In genomic region chr12:108275508-108275890, GRCm38 (mm10) we compare ENCODE assay signal across 8 mouse cellular contexts. TPM values are rescaled to one million over a fixed set of nuclear protein-coding genes. Genes with fewer than 3 reads are reported as not detected.
DNase-seq lines count a peak whose midpoint lies in the region; ATAC-seq and TF ChIP-seq lines count a peak whose summit lies in the region.

No protein-coding gene starts in this region.

- ATAC-seq in embryonic facial prominence, embryonic 15.5 days (ENCODE audit: insufficient number of reproducible peaks, low FRiP score, low TSS enrichment, low read depth) = peak; percentile 94
- peak; percentile 95 for ATAC-seq in kidney, embryonic 14.5 days (ENCODE audit: low FRiP score, low TSS enrichment)
- peak; percentile 94 for ATAC-seq in limb, embryonic 14.5 days (ENCODE audit: low FRiP score, low read depth)
- peak; percentile 92 for ATAC-seq in midbrain, embryonic 16.5 days

- peak overlapping the region; percentile 48 for H3K9ac ChIP-seq in embryonic facial prominence, embryonic 15.5 days
- H3K9ac ChIP-seq in kidney, embryonic 14.5 days (ENCODE audit: low read depth, low read length) = peak overlapping the region; percentile 83
- H3K9ac ChIP-seq in limb, embryonic 14.5 days (ENCODE audit: low read depth, low read length, severe bottlenecking) = peak overlapping the region; percentile 65
- H3K9ac ChIP-seq in midbrain, embryonic 16.5 days (ENCODE audit: low read depth, low read length) = peak overlapping the region; percentile 84

- H3K36me3 ChIP-seq in C2C12 (ENCODE audit: control insufficient read depth, insufficient read depth) = no peaks in the 10 kb centered on the region
- no peaks in the 10 kb centered on the region for H3K36me3 ChIP-seq in embryonic facial prominence, embryonic 15.5 days
- no peaks in the 10 kb centered on the region for H3K36me3 ChIP-seq in heart, embryonic 10.5 days
- H3K36me3 ChIP-seq in kidney, embryonic 14.5 days (ENCODE audit: control insufficient read depth, insufficient read depth, low read length) = no peaks in the 10 kb centered on the region
- no peaks in the 10 kb centered on the region for H3K36me3 ChIP-seq in limb, embryonic 14.5 days (ENCODE audit: control insufficient read depth, insufficient read depth, low read length)
- no peaks in the 10 kb centered on the region for H3K36me3 ChIP-seq in midbrain, embryonic 16.5 days (ENCODE audit: control insufficient read depth, insufficient read depth, low read length)
- no peaks in the 10 kb centered on the region for H3K36me3 ChIP-seq in spleen, adult 2 months (ENCODE audit: control insufficient read depth, insufficient read depth, low read length)

- H3K27me3 ChIP-seq in C2C12 (ENCODE audit: control insufficient read depth, insufficient read depth, insufficient read length) = no peaks in the 10 kb centered on the region
- no peaks in the 10 kb centered on the region for H3K27me3 ChIP-seq in embryonic facial prominence, embryonic 15.5 days
- peaks cover 13% of the 10 kb centered on the region for H3K27me3 ChIP-seq in heart, embryonic 10.5 days (ENCODE audit: insufficient read depth, poor library complexity, severe bottlenecking)
- peaks cover 11% of the 10 kb centered on the region; the same call in 1 of the 2 replicates for H3K27me3 ChIP-seq in kidney, embryonic 14.5 days (ENCODE audit: control insufficient read depth, insufficient read depth, low read length)
- H3K27me3 ChIP-seq in limb, embryonic 14.5 days (ENCODE audit: control insufficient read depth, insufficient read depth, low read length) = no peaks in the 10 kb centered on the region
- H3K27me3 ChIP-seq in midbrain, embryonic 16.5 days (ENCODE audit: control insufficient read depth, insufficient read depth, low read depth, low read length) = no peaks in the 10 kb centered on the region
- H3K27me3 ChIP-seq in spleen, adult 2 months (ENCODE audit: control insufficient read depth, insufficient read depth, low read length) = peaks cover 14% of the 10 kb centered on the region

- no peak overlapping the region for H3K27ac ChIP-seq in bone marrow macrophage, adult 2 months (ENCODE audit: insufficient read depth, low read depth, low read length)
- H3K27ac ChIP-seq in embryonic facial prominence, embryonic 15.5 days (replicated peaks) = peak overlapping the region; percentile 79
- peak overlapping the region; percentile 93 for H3K27ac ChIP-seq in heart, embryonic 10.5 days
- peak overlapping the region; percentile 87 for H3K27ac ChIP-seq in kidney, embryonic 14.5 days (ENCODE audit: low read depth, low read length)
- H3K27ac ChIP-seq in limb, embryonic 14.5 days (replicated peaks; ENCODE audit: low read depth, low read length) = peak overlapping the region; percentile 82
- peak overlapping the region; percentile 95 for H3K27ac ChIP-seq in midbrain, embryonic 16.5 days (ENCODE audit: low read length)
- H3K27ac ChIP-seq in spleen, adult 2 months (ENCODE audit: insufficient read depth, low read length) = no peak overlapping the region

- H3K4me3 ChIP-seq in C2C12 (ENCODE audit: insufficient read depth, poor library complexity, severe bottlenecking) = peak overlapping the region; percentile 43
- peak overlapping the region; percentile 65 for H3K4me3 ChIP-seq in bone marrow macrophage, adult 2 months (ENCODE audit: insufficient read depth, low read length)
- H3K4me3 ChIP-seq in embryonic facial prominence, embryonic 15.5 days (replicated peaks) = peak overlapping the region; percentile 65
- peak overlapping the region; percentile 86 for H3K4me3 ChIP-seq in heart, embryonic 10.5 days
- H3K4me3 ChIP-seq in kidney, embryonic 14.5 days (ENCODE audit: low read length) = peak overlapping the region; percentile 67
- H3K4me3 ChIP-seq in limb, embryonic 14.5 days (replicated peaks; ENCODE audit: low read length) = peak overlapping the region; percentile 71
- peak overlapping the region; percentile 86 for H3K4me3 ChIP-seq in midbrain, embryonic 16.5 days (ENCODE audit: low read depth, low read length)
- H3K4me3 ChIP-seq in spleen, adult 2 months (ENCODE audit: extremely low read depth, insufficient read depth, insufficient read length) = peak overlapping the region; percentile 84

- H3K4me2 ChIP-seq in embryonic facial prominence, embryonic 15.5 days (replicated peaks) = peak overlapping the region; percentile 96
- peak overlapping the region; percentile 99 for H3K4me2 ChIP-seq in kidney, embryonic 14.5 days (replicated peaks; ENCODE audit: low read depth, low read length)
- peak overlapping the region; percentile 78 for H3K4me2 ChIP-seq in limb, embryonic 14.5 days (replicated peaks; ENCODE audit: low read depth, low read length, severe bottlenecking)
- peak overlapping the region; percentile 76 for H3K4me2 ChIP-seq in midbrain, embryonic 16.5 days (ENCODE audit: low read length)

- H3K9me3 ChIP-seq in embryonic facial prominence, embryonic 15.5 days (replicated peaks) = no peaks in the 10 kb centered on the region
- no peaks in the 10 kb centered on the region for H3K9me3 ChIP-seq in heart, embryonic 10.5 days
- H3K9me3 ChIP-seq in kidney, embryonic 14.5 days (ENCODE audit: control insufficient read depth, low read length) = no peaks in the 10 kb centered on the region
- no peaks in the 10 kb centered on the region for H3K9me3 ChIP-seq in limb, embryonic 14.5 days (ENCODE audit: control insufficient read depth, low read length)
- no peaks in the 10 kb centered on the region for H3K9me3 ChIP-seq in midbrain, embryonic 16.5 days (replicated peaks; ENCODE audit: control insufficient read depth, low read length, poor library complexity, severe bottlenecking)

- TF ChIP-seq CTCF in C2C12 (IDR thresholded peaks at IDR 0.05; ENCODE audit: control insufficient read depth, insufficient read depth, insufficient read length) = no peak
- no peak for TF ChIP-seq CTCF in bone marrow macrophage, adult 2 months (IDR thresholded peaks at IDR 0.05; ENCODE audit: low read depth, low read length)
- no peak for TF ChIP-seq CTCF in spleen, adult 2 months (IDR thresholded peaks at IDR 0.05; ENCODE audit: extremely low read depth, insufficient read depth, insufficient read length, insufficient replicate concordance)

- H3K79me3 ChIP-seq in C2C12 (ENCODE audit: low read depth) = peaks cover 4% of the 10 kb centered on the region

- no peak for TF ChIP-seq POLR2A in bone marrow macrophage, adult 2 months (IDR thresholded peaks at IDR 0.05; ENCODE audit: borderline replicate concordance, low read depth, low read length)
- TF ChIP-seq POLR2A in limb, embryonic 14.5 days (IDR thresholded peaks at IDR 0.05; ENCODE audit: borderline replicate concordance, extremely low read depth, insufficient read depth, insufficient read length) = no peak
- TF ChIP-seq POLR2A in spleen, adult 2 months (IDR thresholded peaks at IDR 0.05; ENCODE audit: low read depth, low read length) = no peak

- H3K79me2 ChIP-seq in C2C12 (ENCODE audit: control insufficient read depth, insufficient read depth) = no peaks in the 10 kb centered on the region

- peak; percentile 99 for DNase-seq in heart, embryonic 10.5 days (ENCODE audit: low spot score)
- DNase-seq in limb, embryonic 14.5 days (ENCODE audit: low spot score) = peak; percentile 96
- DNase-seq in spleen, adult 2 months (ENCODE audit: low read depth in 1 of 2, low spot score in 2 of 2) = peak; percentile 86 to 90

- H3K4me1 ChIP-seq in bone marrow macrophage, adult 2 months (ENCODE audit: control insufficient read depth, insufficient read depth, low read length) = no peaks in the 10 kb centered on the region
- H3K4me1 ChIP-seq in embryonic facial prominence, embryonic 15.5 days = peaks cover 72% of the 10 kb centered on the region
- H3K4me1 ChIP-seq in heart, embryonic 10.5 days = peaks cover 81% of the 10 kb centered on the region
- peaks cover 50% of the 10 kb centered on the region for H3K4me1 ChIP-seq in kidney, embryonic 14.5 days (ENCODE audit: control insufficient read depth, insufficient read depth, low read length)
- H3K4me1 ChIP-seq in limb, embryonic 14.5 days (ENCODE audit: control insufficient read depth, insufficient read depth, low read length) = peaks cover 49% of the 10 kb centered on the region
- H3K4me1 ChIP-seq in midbrain, embryonic 16.5 days (ENCODE audit: control insufficient read depth, insufficient read depth, low read length) = peaks cover 52% of the 10 kb centered on the region
- H3K4me1 ChIP-seq in spleen, adult 2 months (ENCODE audit: control insufficient read depth, insufficient read depth, insufficient read length) = no peaks in the 10 kb centered on the region; the same call in none of the 2 replicates

- peak overlapping the region; percentile 63 for H3ac ChIP-seq in C2C12 (ENCODE audit: control insufficient read depth, insufficient read length, low read depth)

- 1% methylated on average over 36 of the region's 37 CpGs for WGBS in embryonic facial prominence, embryonic 15.5 days
- WGBS in heart, embryonic 10.5 days = under 1% methylated on average over 34 of the region's 37 CpGs
- 0% methylated on average over 32 of the region's 37 CpGs for WGBS in kidney, embryonic 14.5 days
- 0% methylated on average over 17 of the region's 37 CpGs for WGBS in limb, embryonic 14.5 days
- under 1% methylated on average over 25 of the region's 37 CpGs for WGBS in midbrain, embryonic 16.5 days
- 1% methylated on average over 34 of the region's 37 CpGs for WGBS in spleen, adult 2 months

RNA-seq across cellular contexts. Expression of gene Ccdc85c, which starts 0.3 kb away (rescaled TPM):
- 7.0 TPM for polyA plus RNA-seq in C2C12 (2012; fragmentation: generic; extraction: Trizol)
- 0.19 and 0.25 TPM in 2 replicates for polyA plus RNA-seq in bone marrow macrophage, adult 2 months (2012; ENCODE audit: insufficient read depth, insufficient read length, missing spikeins)
- 4.6 and 5.1 TPM in 2 replicates for polyA plus RNA-seq in embryonic facial prominence, embryonic 15.5 days (2015; fragmentation: Nextera tagmentation; extraction: Ambion mirVana)
- polyA plus RNA-seq in heart, embryonic 10.5 days (2016; fragmentation: Nextera tagmentation; extraction: Ambion mirVana) = 5.7 and 6.7 TPM in 2 replicates
- 9.9 and 11.0 TPM in 2 replicates for polyA plus RNA-seq in kidney, embryonic 14.5 days (2014; fragmentation: Nextera tagmentation; extraction: Ambion mirVana)
- polyA plus RNA-seq in limb, embryonic 14.5 days (2012; rRNA removed) = 9.9 and 13.1 TPM in 2 replicates
- polyA plus RNA-seq in limb, embryonic 14.5 days (2014; fragmentation: Nextera tagmentation; extraction: Ambion mirVana) = 6.1 and 6.4 TPM in 2 replicates
- 13.2 and 13.5 TPM in 2 replicates for polyA plus RNA-seq in midbrain, embryonic 16.5 days (2015; fragmentation: Nextera tagmentation; extraction: Ambion mirVana)
- 3.4 and 4.6 TPM in 2 replicates for polyA plus RNA-seq in spleen, adult 2 months (2012; rRNA removed)

RNA-seq across cellular contexts. Expression of gene Hhipl1, which starts 30.6 kb away (rescaled TPM):
- 1.6 TPM for polyA plus RNA-seq in C2C12 (2012; fragmentation: generic; extraction: Trizol)
- polyA plus RNA-seq in bone marrow macrophage, adult 2 months (2012; ENCODE audit: insufficient read depth, insufficient read length, missing spikeins) = not detected in 2 replicates
- 0.62 and 0.67 TPM in 2 replicates for polyA plus RNA-seq in embryonic facial prominence, embryonic 15.5 days (2015; fragmentation: Nextera tagmentation; extraction: Ambion mirVana)
- 0.28 and 0.64 TPM in 2 replicates for polyA plus RNA-seq in heart, embryonic 10.5 days (2016; fragmentation: Nextera tagmentation; extraction: Ambion mirVana)
- 0.27 and 0.61 TPM in 2 replicates for polyA plus RNA-seq in kidney, embryonic 14.5 days (2014; fragmentation: Nextera tagmentation; extraction: Ambion mirVana)
- 2.7 and 3.0 TPM in 2 replicates for polyA plus RNA-seq in limb, embryonic 14.5 days (2012; rRNA removed)
- polyA plus RNA-seq in limb, embryonic 14.5 days (2014; fragmentation: Nextera tagmentation; extraction: Ambion mirVana) = 0.58 and 1.5 TPM in 2 replicates
- polyA plus RNA-seq in midbrain, embryonic 16.5 days (2015; fragmentation: Nextera tagmentation; extraction: Ambion mirVana) = 2.7 and 2.9 TPM in 2 replicates
- 1.6 and 1.8 TPM in 2 replicates for polyA plus RNA-seq in spleen, adult 2 months (2012; rRNA removed)

RNA-seq across cellular contexts. Expression of gene Cyp46a1, which starts 58.7 kb away (rescaled TPM):
- polyA plus RNA-seq in C2C12 (2012; fragmentation: generic; extraction: Trizol) = 0.67 TPM
- 0.36 TPM in 1 of 2 replicates, not detected in the other for polyA plus RNA-seq in bone marrow macrophage, adult 2 months (2012; ENCODE audit: insufficient read depth, insufficient read length, missing spikeins)
- polyA plus RNA-seq in embryonic facial prominence, embryonic 15.5 days (2015; fragmentation: Nextera tagmentation; extraction: Ambion mirVana) = 9.5 and 10.4 TPM in 2 replicates
- polyA plus RNA-seq in heart, embryonic 10.5 days (2016; fragmentation: Nextera tagmentation; extraction: Ambion mirVana) = 4.4 and 5.9 TPM in 2 replicates
- 4.7 and 5.8 TPM in 2 replicates for polyA plus RNA-seq in kidney, embryonic 14.5 days (2014; fragmentation: Nextera tagmentation; extraction: Ambion mirVana)
- 24.8 and 30.8 TPM in 2 replicates for polyA plus RNA-seq in limb, embryonic 14.5 days (2012; rRNA removed)
- 6.4 and 6.6 TPM in 2 replicates for polyA plus RNA-seq in limb, embryonic 14.5 days (2014; fragmentation: Nextera tagmentation; extraction: Ambion mirVana)
- polyA plus RNA-seq in midbrain, embryonic 16.5 days (2015; fragmentation: Nextera tagmentation; extraction: Ambion mirVana) = 28.1 and 36.2 TPM in 2 replicates
- 3.7 and 3.9 TPM in 2 replicates for polyA plus RNA-seq in spleen, adult 2 months (2012; rRNA removed)

Comparison
In these comparisons a context has a peak if more than half of its experiments do, and no peak if none do; other contexts are left out.
1. H3K27ac ChIP-seq: peak in embryonic facial prominence, embryonic 15.5 days (single experiment), heart, embryonic 10.5 days (single experiment), kidney, embryonic 14.5 days (single experiment), limb, embryonic 14.5 days (single experiment) and midbrain, embryonic 16.5 days (single experiment); none in bone marrow macrophage, adult 2 months (single experiment) and spleen, adult 2 months (single experiment).
2. Peak in every context shown above with its lines, with median percentiles within 50 percentile points of each other: H3K4me3 ChIP-seq, ATAC-seq, H3K4me2 ChIP-seq, H3K9ac ChIP-seq and DNase-seq.